Mouse (Mus musculus) T-cell, adult 2 months (primary cell): ENCODE results near the gene Foxg1.

Source experiments
- DNase-seq: peaks from one replicate; pipeline ENCODE4 v3.0.0; 2022; ENCODE audit warnings: low spot score

Gene Foxg1

DNA sequence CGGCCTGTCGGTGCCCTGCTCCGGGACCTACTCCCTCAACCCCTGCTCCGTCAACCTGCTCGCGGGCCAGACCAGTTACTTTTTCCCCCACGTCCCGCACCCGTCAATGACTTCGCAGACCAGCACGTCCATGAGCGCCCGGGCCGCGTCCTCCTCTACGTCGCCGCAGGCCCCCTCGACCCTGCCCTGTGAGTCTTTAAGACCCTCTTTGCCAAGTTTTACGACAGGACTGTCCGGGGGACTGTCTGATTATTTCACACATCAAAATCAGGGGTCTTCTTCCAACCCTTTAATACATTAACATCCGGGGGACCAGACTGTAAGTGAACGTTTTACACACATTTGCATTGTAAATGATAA is 3.2 kb downstream of the Foxg1 start:
- no peak for DNase-seq

DNA sequence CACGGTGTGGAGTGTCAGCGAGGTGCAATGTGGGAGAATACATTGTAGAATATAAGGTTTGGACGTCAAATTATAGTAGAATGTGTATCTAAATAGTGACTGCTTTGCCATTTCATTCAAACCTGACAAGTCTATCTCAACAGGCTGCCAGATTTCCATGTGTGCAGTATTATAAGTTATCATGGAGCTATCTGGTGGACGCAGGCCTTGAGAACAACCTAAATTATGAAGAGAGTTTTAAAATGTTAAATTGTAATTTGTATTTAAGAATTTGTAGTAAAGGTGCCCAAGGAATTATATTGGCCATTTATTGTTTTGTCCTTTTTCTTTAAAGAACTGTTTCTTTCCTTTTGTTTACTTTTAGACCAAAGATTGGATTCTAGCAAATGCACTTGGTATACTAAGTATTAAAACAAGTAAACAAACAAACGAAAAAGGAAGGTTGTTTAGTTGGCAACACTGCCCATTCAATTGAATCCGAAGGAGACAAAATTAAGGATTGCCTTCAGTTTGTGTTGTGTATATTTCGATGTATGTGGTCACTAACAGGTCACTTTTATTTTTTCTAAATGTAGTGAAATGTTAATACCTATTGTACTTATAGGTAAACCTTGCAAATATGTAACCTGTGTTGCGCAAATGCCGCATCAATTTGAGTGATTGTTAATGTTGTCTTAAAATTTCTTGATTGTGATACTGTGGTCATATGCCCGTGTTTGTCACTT is 3.8 kb downstream of the Foxg1 start:
- DNase-seq: no peak

DNA sequence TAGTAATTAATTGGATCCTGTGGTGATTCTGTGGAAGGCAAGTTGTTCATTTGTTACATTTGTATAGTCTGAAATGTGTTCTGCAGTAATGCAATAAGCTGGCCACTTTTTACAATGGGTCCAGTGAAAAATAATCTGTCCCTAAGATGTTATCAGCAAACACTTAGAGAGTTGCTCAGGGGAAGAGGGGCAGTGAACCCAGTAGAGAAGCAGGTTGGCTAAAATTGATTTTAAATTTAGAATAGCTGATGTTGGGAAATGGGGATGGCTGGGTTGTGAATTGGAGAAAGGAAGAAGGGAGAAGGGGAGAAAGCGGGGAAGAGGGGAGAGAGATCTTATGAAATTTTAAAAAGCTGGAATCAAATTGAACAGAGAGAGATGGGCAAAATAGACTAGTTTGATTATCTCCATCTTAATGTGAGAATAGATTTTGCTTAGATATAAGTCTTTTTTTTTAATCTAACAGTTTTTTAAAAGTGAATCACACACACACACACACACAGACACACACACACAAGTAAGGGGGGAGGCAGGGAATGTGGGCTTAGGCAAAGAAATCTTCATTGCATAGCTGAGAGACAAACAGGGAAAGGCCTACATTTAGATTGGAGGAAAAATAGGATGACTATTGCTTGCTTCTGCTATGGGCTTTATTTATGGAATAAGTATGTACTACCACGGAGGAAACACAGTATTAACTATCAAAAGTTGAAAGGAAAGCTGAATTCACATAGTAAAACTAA is 5.6 kb downstream of the Foxg1 start:
- no peak for DNase-seq

DNA sequence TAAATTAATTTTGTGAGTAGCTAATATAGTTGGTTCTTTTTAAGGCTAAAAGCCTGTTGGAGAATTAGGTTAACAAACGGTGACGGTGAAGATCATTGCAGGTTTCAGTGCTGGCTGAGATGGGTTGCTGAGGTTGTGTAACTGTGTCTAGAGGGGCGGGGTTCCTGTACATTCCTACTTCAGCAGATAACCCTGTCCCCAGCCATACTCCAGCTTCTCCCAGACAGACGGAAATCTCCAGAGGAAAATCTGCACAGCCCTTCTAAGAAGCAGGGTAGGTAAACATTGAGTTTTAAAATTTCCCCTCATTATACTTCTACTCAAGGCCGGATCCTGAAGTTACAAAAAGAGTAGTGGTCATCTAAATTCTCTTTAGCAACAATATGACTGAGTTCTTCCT is 7.2 kb downstream of the Foxg1 start:
- no peak for DNase-seq

DNA sequence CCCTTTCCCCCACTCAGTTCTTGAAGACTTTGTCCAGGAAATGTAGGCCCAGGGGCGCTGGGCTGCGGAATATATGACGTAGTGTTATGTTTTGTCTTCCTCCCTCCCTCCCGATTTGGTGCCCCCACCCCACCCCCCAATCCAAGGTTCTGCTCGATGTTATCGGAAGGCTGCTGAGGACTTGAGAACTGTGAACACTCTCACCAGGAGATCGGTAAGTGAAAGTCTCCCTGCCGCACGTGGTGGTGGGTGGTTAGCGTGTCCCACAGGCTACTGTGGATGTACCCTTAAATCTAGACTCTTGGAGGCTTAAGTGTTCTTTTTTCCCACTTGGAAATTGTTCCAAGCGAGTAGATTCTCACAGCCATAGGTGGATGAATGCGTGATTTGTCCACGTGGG is 7.8 kb downstream of the Foxg1 start:
- no peak for DNase-seq

DNA sequence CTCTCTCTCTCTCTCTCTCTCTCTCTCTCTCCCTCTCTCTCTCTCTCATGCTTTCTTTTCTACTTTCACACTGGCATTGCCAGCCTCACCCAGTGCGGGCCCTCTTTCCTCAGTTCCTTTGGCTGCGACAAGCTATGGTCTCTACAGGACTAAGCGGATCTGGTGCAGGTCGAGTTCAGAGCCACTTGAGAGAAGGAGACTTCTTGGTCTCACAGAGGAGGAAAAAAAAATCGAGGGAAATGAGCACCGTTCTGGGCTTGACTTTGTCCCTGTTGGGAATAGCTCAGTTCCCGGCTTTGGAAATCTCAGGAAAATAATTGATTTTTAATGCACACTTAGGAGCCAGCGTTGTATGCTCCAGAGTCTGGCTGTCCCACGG is 8.5 kb downstream of the Foxg1 start:
- DNase-seq: no peak

DNA sequence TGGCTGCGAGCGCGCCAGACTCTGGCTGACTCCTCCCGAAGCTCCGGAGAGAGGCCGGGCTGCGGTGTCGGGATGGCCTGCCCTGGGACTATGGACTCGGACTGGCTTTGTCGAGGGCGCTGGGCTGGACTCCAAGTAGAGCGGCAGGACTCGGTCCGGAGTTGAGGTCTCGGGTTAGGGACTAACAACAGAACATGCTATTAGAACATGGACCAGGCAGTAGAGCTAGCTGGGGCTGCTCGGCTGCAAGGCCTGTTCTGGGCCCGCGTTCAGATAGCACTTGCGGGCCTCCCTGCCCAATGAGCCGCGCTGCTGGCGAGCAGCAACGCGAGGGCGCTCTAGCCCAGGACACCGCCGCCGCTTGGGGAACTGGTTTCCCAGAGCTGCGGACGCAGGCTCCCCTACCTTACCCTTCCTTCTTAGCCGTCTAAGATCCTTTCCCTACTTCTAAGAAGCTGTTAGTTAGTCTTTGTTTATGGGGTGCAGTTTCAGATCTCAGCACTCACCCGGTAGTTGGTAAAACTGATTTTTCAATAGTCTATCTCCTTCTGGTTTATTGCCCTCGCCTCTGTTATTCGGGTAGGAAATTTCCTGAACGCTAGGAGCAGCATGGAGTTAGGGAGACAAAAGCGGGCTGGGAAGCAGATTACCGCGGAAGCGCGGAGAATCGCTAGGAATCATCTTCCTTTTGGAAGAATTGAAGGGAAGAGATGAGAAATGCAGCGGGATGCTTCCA is 9.0 kb downstream of the Foxg1 start:
- no peak for DNase-seq

DNA sequence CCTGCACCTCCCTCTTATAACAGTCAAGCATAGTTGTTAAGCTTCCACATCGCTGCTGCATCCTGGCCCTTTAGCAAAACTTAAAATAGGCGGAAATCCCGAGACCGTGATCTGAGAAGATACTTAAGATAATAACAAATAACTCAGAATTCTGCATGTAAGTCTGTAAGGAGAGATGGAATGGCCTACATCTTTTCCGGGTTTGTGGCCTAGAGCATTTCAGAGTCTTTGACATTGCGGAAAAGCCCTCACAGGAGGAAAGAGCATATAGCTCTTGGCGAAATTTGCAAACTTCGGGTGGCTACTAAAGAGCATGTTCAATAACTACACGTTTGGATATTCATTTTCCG is 9.6 kb downstream of the Foxg1 start:
- no peak for DNase-seq

DNA sequence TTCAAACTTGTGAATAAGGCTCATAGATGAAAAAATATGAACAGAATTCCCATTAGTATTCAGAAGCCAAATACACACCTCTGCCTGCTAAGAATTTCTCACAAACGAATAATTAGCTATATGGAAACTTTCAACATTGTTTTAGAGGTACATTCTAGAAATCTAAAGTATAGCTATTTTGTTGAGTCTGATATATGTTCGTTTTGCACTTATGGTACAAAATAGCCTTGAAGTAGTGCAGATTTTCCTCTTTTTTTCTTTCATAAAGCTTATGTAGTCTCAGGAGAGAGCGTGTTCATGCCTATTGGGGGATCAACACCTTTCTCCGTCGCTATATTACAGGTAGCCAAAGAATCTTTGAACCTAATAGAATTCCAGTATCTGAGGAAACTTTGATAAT is 10.4 kb downstream of the Foxg1 start:
- no peak for DNase-seq

DNA sequence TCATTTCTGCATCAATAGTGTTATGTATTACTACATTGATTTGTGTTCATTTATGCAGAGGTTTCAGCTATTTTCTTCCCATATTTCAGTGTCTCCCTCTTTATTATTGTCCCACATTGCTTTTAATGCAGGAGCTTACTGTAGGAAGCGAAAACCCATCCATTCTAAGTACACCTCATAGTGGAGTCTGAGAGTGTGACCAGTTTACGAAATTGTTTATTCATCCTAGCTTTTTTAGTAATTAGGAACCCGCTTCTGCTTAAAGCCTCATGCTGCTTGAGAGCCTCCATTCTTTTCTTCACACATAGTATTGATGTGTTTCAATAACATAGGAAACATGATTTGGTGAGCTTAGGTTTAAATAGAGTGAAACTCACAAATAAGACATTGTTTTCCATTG is 11.2 kb downstream of the Foxg1 start:
- DNase-seq: no peak

DNA sequence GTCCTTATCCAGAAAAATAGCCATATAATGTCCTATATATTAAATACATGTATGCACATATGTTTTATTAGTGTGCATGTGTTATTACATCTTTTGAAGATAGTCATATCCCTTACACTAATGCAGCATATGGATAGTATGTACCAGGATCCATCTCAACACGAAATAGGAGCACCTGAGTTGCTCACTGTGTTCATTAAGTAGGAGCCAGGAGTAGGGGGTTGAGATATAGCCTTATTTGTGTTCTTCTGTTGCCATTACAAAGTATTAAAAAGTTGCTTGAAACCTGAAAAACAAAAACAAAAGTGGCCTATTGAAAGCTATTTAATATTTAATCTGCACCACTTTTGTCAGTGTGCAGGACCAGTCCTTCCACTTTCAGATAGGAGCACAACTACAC is 11.7 kb downstream of the Foxg1 start:
- DNase-seq: no peak

DNA sequence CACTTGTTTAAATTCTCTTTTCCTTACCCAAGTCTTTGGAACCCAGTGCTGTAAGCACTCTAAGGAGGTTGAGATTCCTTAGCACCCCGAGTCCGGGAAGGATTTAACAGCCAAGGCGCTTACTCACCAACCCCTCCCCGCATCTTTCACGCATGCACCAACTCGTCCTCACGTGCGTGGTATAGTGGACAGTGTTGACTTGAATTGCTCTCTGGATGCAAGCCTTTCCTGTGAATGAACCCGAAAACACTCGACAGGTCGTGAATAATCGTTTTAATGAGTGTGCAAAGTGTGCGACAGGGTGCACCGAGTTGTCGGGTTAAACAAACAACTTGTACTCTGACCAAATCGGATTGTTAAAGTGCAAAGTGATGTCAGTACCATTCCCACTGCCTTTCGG is 12.4 kb downstream of the Foxg1 start:
- DNase-seq: no peak

DNA sequence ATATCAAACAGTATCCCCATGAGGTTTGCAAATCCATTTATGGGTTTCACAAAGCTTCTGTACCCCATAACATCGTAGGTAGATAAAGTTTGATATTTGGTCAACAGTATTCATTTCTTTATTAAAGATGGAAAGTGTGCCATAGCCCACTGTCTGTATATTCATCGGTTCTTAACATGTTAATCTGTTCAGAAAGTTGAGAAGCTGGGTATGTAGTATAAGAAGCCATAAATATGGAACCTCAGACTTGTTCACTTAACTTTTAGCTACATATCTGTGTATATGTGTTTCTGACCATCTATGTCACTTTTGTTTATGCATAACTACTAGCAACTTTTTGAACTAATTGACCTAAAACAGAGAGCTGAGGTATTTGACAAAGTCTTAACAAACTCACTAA is 13.5 kb downstream of the Foxg1 start:
- DNase-seq: no peak

DNA sequence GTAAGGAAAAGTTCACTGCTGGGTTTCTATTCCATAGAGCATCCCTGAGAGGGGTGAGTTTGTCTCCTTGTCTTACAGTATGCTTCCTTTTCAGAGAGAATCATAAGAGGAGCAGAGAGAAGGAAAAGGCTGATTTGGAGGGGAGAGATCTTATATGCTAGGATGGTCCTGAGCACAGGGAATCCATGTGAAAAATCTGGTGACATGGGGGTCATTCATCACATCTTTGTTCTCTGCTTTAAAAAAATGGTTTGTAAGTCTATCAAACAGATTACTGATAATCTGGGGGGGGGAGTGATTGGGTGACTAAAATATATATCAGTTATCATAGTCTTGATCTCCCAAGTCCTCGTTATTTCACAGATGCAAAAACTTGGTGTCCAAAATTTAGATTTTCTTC is 14.3 kb downstream of the Foxg1 start:
- no peak for DNase-seq

DNA sequence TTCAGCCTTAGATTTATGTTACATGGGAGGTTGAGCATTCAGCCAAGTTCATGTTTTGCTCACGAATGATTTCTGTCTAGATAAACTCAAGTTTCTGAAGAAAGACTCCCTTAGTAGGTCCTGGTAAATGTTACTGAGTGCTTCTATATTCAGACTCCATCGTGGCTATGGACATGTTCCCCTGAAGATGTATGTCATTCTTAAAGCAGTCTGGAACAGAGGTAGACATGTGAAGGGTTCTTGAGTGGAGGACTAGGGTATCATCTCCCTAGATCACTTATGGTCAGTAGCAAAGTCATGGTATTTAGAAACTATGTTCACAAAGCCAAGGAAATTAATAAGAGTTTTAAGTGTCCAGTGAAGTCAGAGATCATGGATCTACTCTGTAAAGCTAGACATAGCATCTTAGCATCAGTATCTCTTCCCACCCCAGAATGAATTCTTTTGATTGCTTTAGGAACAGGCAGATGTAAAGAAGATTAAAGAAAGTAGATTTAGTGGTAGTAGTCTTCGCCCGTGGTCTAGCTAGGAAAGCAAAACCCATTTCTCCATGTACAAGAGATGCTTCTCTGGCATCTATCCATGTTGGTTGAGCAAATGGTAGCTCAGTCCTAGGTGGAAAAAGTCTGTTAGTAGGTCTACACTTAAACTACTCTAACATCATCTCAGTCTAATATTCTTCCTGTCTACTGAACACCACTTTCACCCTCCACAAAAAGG is 15.1 kb downstream of the Foxg1 start:
- DNase-seq: no peak

DNA sequence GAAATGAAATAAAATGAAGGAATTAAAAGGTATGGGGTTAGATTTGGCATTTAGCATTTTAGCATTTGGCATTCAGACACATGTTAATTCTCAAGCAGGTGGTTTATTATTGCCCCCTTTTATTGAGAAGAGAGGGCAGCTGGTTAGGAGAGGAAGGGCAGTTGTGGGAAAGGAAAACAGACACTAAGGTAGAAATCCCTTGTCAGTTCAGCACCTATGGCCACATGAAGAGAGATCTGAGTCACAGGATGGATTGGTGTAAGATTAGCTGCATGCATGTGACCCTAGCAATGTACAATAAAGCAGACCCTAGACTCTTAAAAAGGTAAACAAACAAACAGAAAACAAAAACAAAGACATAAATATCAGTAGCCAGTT is 15.7 kb downstream of the Foxg1 start:
- DNase-seq: no peak

DNA sequence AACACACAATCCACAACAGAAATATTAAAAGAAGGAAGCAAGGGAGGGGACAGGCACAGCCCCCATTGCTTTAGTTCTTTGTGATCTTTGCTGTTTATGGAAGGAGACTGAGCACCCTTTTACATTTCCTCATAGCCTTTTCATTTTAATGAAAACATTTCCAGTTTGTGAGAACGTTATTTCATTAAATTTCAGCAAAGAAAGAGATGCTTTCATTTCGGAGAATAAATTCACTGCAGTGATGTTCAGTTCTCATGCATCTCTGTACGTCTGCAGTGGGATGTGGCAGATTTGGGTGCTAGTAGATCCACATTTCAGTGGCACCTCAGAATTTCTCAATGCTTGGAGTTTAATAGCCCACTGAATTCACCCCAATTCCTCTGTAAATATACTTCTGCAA is 16.2 kb downstream of the Foxg1 start:
- DNase-seq: no peak

DNA sequence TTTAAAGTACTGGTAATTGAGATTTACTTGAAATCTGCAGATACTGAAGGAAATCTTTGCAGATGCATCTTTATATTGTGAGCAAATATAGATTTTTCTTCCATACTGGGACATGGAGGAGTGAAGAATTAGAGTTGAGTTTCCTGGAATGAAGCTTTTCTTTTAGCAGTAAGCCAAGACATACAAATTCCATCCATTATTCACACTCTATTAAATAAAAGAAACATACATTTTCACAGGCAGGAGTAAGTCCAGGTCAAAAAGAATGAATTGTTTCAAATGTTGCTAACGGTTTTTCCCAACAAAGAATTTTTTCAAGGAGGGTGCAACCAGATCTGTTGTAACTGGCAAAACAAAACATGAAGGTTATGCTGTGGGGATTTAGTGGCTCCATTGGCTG is 17.2 kb downstream of the Foxg1 start:
- no peak for DNase-seq

DNA sequence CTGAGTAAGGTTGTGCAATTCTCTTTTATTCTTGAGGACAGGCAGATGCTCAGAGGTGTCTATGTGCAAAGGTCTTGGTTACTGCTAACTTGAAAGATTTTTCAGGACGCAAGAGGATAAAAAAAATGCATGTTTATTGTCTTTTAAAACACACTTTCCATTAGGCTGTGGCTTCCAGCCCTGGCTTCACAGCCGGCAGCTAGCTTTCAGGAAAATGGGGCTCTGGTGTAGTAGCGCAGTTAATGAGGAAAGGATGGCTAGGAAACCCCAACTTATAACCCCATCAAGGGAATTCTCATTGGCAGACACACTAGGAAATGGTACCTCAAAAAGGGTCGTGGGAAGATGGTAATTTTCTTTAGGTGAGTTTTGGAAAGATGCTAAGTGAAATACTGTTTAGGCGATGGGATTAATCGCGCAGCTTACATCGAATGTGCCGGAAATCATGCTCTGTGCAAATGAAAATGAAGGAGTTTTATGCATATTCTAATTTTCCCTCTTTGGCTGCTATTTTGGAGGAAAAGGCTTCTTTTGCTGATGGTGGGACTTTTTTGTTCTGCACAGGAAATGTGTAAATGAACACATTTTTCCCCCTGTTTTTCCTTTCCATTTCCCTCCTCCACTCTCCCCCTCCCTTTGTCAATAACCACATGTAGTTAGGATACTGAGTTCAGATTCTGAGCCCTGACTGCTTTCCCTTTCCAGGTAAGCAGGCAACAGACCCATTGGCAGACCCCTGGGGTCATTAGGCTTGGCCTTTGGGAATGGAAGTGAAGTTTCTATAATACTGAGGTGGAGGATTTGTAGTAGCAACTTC is 17.8 kb downstream of the Foxg1 start:
- DNase-seq: no peak

DNA sequence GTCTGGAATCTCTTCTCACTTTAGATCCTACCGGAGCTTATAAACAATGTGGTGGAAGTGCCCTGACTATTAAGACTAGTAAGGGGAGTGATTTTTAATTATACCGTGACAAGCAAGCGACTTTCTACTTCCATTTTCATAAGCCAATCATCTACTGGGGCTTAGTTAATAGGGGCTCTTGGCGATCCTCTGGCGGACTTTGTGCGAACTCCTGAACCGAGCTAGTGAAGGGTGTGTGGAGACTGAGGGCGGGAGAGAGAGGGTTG is 18.3 kb downstream of the Foxg1 start:
- no peak for DNase-seq

DNA sequence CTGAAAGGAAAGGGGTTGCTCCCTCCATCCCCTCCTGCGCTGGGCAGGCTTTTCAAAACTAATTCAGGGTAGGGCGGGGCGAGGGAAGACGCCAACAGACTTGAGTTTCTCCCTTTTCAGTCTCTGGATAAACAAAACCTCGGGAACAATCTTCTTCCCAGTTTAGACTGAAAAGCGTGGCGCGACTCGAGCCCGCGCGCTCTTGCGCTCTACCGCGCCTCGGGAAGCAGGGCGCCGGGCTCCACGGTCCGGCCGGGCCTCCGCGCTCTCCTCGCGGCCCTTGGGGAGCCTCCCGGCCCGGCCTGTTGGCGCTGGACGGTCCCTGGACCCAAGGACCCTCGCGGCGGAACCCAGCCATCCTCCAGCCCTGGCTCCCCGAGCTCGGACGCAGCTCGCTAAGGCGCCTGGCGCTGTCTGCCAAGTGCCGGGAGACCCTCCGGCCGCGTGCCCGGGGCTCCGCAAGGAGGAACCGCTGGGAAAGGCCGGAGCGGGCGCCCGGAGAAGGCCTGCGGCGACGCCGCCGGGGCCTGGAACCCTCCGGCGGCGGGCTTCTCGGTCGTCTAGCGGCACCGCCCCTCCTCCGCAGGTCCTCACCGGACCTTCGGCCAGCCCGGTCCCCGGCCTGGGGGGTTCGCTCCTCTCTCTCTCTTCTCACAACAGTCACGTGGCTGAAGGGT is 18.8 kb downstream of the Foxg1 start:
- DNase-seq: no peak

DNA sequence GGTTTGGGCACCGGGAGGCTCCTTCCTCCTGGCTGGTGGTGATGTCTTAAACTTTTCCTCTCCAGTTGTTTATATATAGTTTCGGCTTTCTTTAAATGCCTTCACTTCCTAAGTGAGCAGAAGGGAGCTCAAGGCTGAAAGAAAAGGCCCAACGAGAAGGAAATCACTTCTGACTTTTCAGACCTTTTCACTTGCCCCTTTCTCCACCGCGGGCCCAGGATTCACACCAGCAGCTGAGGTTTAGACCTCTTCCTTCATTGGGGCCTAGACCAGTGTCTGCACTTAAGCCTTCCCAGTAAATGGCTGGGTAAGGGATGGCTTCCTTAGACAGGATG is 19.3 kb downstream of the Foxg1 start:
- no peak for DNase-seq
